Mouse (Mus musculus): Measurements from ENCODE around the gene Gm21830. TPM values are rescaled to one million over a fixed set of nuclear protein-coding genes. Genes with fewer than 3 reads are reported as not detected.
"Not testable (repeated sequence)": the region's sequence is repeated elsewhere in the genome, so short reads cannot be mapped to it uniquely, and the experiment has no call there.

The Gm21830 gene
- polyA plus RNA-seq, 1 experiment from 2014 or later = not detected

- H3K4me3 ChIP-seq (ENCODE audit: low read length) = no peak overlapping the region
- no peak for ATAC-seq (ENCODE audit: low read depth)
- H3K9me3 ChIP-seq (ENCODE audit: control insufficient read depth, low read length) = no peaks in the 10 kb centered on the region
- no peak overlapping the region for H3K27ac ChIP-seq (ENCODE audit: low read length)
- H3K27me3 ChIP-seq (ENCODE audit: control insufficient read depth, insufficient read depth, low read depth, low read length) = no peaks in the 10 kb centered on the region
- no peaks in the 10 kb centered on the region for H3K4me1 ChIP-seq (replicated peaks; ENCODE audit: control insufficient read depth, insufficient read depth, low read length)
- 77% methylated on average over 3 of the region's 3 CpGs for WGBS
- no peak overlapping the region for H3K4me2 ChIP-seq (ENCODE audit: low read depth, low read length)
- H3K36me3 ChIP-seq (ENCODE audit: control insufficient read depth, insufficient read depth, low read length) = no peaks in the 10 kb centered on the region
- H3K9ac ChIP-seq (ENCODE audit: low read length) = no peak overlapping the region
Observed at GRCm38 (mm10) chr2:67460857-67461256, 47.3 kb downstream of the Gm21830 start.

GRCm38 (mm10) chr2:67467036-67467435 lies 53.5 kb downstream of the Gm21830 start:
- Histone ChIP-seq H3K4me2 (ENCODE audit: low read depth, low read length) (no peak overlapping the region), H3K9me3 (ENCODE audit: control insufficient read depth, low read length) (no peaks in the 10 kb centered on the region), H3K27ac (ENCODE audit: low read length) (no peak overlapping the region), H3K9ac (ENCODE audit: low read length) (no peak overlapping the region), H3K27me3 (ENCODE audit: control insufficient read depth, insufficient read depth, low read depth, low read length) (no peaks in the 10 kb centered on the region), H3K36me3 (ENCODE audit: control insufficient read depth, insufficient read depth, low read length) (no peaks in the 10 kb centered on the region), H3K4me3 (ENCODE audit: low read length) (no peak overlapping the region), H3K4me1 (replicated peaks; ENCODE audit: control insufficient read depth, insufficient read depth, low read length) (no peaks in the 10 kb centered on the region)
- WGBS = 85% methylated on average over 7 of the region's 7 CpGs
- no peak for ATAC-seq (ENCODE audit: low read depth)

- H3K9ac ChIP-seq (ENCODE audit: low read length); H3K4me1 ChIP-seq (replicated peaks; ENCODE audit: control insufficient read depth, insufficient read depth, low read length); ATAC-seq (ENCODE audit: low read depth); H3K27me3 ChIP-seq (ENCODE audit: control insufficient read depth, insufficient read depth, low read depth, low read length); H3K9me3 ChIP-seq (ENCODE audit: control insufficient read depth, low read length); H3K36me3 ChIP-seq (ENCODE audit: control insufficient read depth, insufficient read depth, low read length); H3K4me3 ChIP-seq (ENCODE audit: low read length); H3K27ac ChIP-seq (ENCODE audit: low read length); H3K4me2 ChIP-seq (ENCODE audit: low read depth, low read length): not testable (repeated sequence)
- WGBS = 59% methylated on average over 5 of the region's 5 CpGs
Observed at GRCm38 (mm10) chr2:67470030-67470429, 56.5 kb downstream of the Gm21830 start.

- ATAC-seq (ENCODE audit: low read depth) = no peak
- no peaks in the 10 kb centered on the region for H3K4me1 ChIP-seq (replicated peaks; ENCODE audit: control insufficient read depth, insufficient read depth, low read length)
- H3K4me2 ChIP-seq (ENCODE audit: low read depth, low read length) = no peak overlapping the region
- no peak overlapping the region for H3K27ac ChIP-seq (ENCODE audit: low read length)
- no peak overlapping the region for H3K4me3 ChIP-seq (ENCODE audit: low read length)
- no peaks in the 10 kb centered on the region for H3K9me3 ChIP-seq (ENCODE audit: control insufficient read depth, low read length)
- no peaks in the 10 kb centered on the region for H3K27me3 ChIP-seq (ENCODE audit: control insufficient read depth, insufficient read depth, low read depth, low read length)
- H3K36me3 ChIP-seq (ENCODE audit: control insufficient read depth, insufficient read depth, low read length) = no peaks in the 10 kb centered on the region
- H3K9ac ChIP-seq (ENCODE audit: low read length) = no peak overlapping the region
- 14% methylated on average over 6 of the region's 6 CpGs for WGBS
Observed at GRCm38 (mm10) chr2:67477753-67478152, 64.2 kb downstream of the Gm21830 start.

GRCm38 (mm10) chr2:67481051-67481450 lies 67.5 kb downstream of the Gm21830 start:
- no peak for ATAC-seq (ENCODE audit: low read depth)
- Histone ChIP-seq H3K27me3 (ENCODE audit: control insufficient read depth, insufficient read depth, low read depth, low read length) (no peaks in the 10 kb centered on the region), H3K9ac (ENCODE audit: low read length) (no peak overlapping the region), H3K36me3 (ENCODE audit: control insufficient read depth, insufficient read depth, low read length) (no peaks in the 10 kb centered on the region), H3K27ac (ENCODE audit: low read length) (no peak overlapping the region), H3K4me1 (replicated peaks; ENCODE audit: control insufficient read depth, insufficient read depth, low read length) (no peaks in the 10 kb centered on the region), H3K4me3 (ENCODE audit: low read length) (no peak overlapping the region), H3K9me3 (ENCODE audit: control insufficient read depth, low read length) (no peaks in the 10 kb centered on the region), H3K4me2 (ENCODE audit: low read depth, low read length) (no peak overlapping the region)
- 60% methylated on average over 3 of the region's 3 CpGs for WGBS

Other genes with a start within 250 kb of the Gm21830 start
- gene Gm26727, start 19.5 kb downstream of the Gm21830 start, polyA plus RNA-seq (2015; fragmentation: Nextera tagmentation; extraction: Ambion mirVana) = not detected in 2 replicates
- 0.01 and 0.03 TPM in 2 replicates for gene Xirp2, start 32.3 kb downstream of the Gm21830 start, polyA plus RNA-seq (2015; fragmentation: Nextera tagmentation; extraction: Ambion mirVana)
- 2.0 and 2.1 TPM in 2 replicates for gene B3galt1, start 152.1 kb downstream of the Gm21830 start, polyA plus RNA-seq (2015; fragmentation: Nextera tagmentation; extraction: Ambion mirVana)

Measured in lung, embryonic 16.5 days (tissue).